In genomic region chr10:67998116-67998635, GRCm38 (mm10) we compare ENCODE assay signal across 9 mouse cellular contexts. TPM values are rescaled to one million over a fixed set of nuclear protein-coding genes. Genes with fewer than 3 reads are reported as not detected.
DNase-seq lines count a peak whose midpoint lies in the region; ATAC-seq and TF ChIP-seq lines count a peak whose summit lies in the region.
"Had no signal": no experiment of that assay in that cellular context is flagged by ENCODE, and none has a peak within 500 bp of the region (broad histone marks: within the 10 kb centered on the region; RNA-seq: fewer than 3 reads in every experiment).

No protein-coding gene starts in this region.

- H3K27me3 ChIP-seq in embryonic facial prominence, embryonic 10.5 days (replicated peaks; ENCODE audit: low read depth, poor library complexity, severe bottlenecking): no peaks in the 10 kb centered on the region
- no peaks in the 10 kb centered on the region for H3K27me3 ChIP-seq in heart, embryonic 16.5 days (ENCODE audit: control insufficient read depth, insufficient read depth, low read length)
- H3K27me3 ChIP-seq in megakaryocyte, embryonic 14.5 days (replicated peaks): no peaks in the 10 kb centered on the region
- H3K27me3 ChIP-seq in small intestine, adult 2 months (ENCODE audit: control insufficient read depth, insufficient read depth, low read length): no peaks in the 10 kb centered on the region
- H3K27me3 ChIP-seq: limb, embryonic 12.5 days had no signal

- TF ChIP-seq POLR2A in small intestine, adult 2 months (IDR thresholded peaks at IDR 0.05; ENCODE audit: low read depth, low read length): no peak

- no peak overlapping the region for H3K9ac ChIP-seq in heart, embryonic 16.5 days (ENCODE audit: low read length)
- H3K9ac ChIP-seq: limb, embryonic 12.5 days had no signal

- peak overlapping the region; percentile 30; the same call in 1 of the 2 replicates for H3K4me2 ChIP-seq in heart, embryonic 16.5 days (ENCODE audit: low read depth, low read length)
- H3K4me2 ChIP-seq: limb, embryonic 12.5 days had no signal

- no peaks in the 10 kb centered on the region; the same call in 1 of the 2 replicates for H3K4me1 ChIP-seq in embryonic facial prominence, embryonic 10.5 days
- no peaks in the 10 kb centered on the region for H3K4me1 ChIP-seq in heart, embryonic 16.5 days (ENCODE audit: control insufficient read depth, insufficient read depth, low read length)
- H3K4me1 ChIP-seq in megakaryocyte, embryonic 14.5 days: peaks cover 13% of the 10 kb centered on the region
- H3K4me1 ChIP-seq in small intestine, adult 2 months (ENCODE audit: control insufficient read depth, insufficient read depth, insufficient read length, low read length): no peaks in the 10 kb centered on the region

- TF ChIP-seq CTCF in small intestine, adult 2 months (IDR thresholded peaks at IDR 0.05; ENCODE audit: extremely low read depth, insufficient read length, insufficient replicate concordance, low read depth, low read length): peak; percentile 61; the same call in 1 of the 2 replicates

- peaks cover 14% of the 10 kb centered on the region; the same call in 1 of the 2 replicates for H3K36me3 ChIP-seq in embryonic facial prominence, embryonic 10.5 days (replicated peaks)
- H3K36me3 ChIP-seq in heart, embryonic 16.5 days (ENCODE audit: control insufficient read depth, insufficient read depth): peaks cover 5% of the 10 kb centered on the region; the same call in 1 of the 2 replicates
- H3K36me3 ChIP-seq in megakaryocyte, embryonic 14.5 days (replicated peaks; ENCODE audit: low read length): no peaks in the 10 kb centered on the region
- H3K36me3 ChIP-seq in small intestine, adult 2 months (ENCODE audit: control insufficient read depth, insufficient read depth, low read length): no peaks in the 10 kb centered on the region
- H3K36me3 ChIP-seq: limb, embryonic 12.5 days had no signal

- H3K9me3 ChIP-seq in embryonic facial prominence, embryonic 10.5 days: no peaks in the 10 kb centered on the region
- no peaks in the 10 kb centered on the region for H3K9me3 ChIP-seq in heart, embryonic 16.5 days (replicated peaks; ENCODE audit: control insufficient read depth, low read length)
- no peaks in the 10 kb centered on the region for H3K9me3 ChIP-seq in megakaryocyte, embryonic 14.5 days
- H3K9me3 ChIP-seq: limb, embryonic 12.5 days had no signal

- H3K27ac ChIP-seq in embryonic facial prominence, embryonic 10.5 days (replicated peaks): peak overlapping the region; percentile 16; the same call in 1 of the 2 replicates
- H3K27ac ChIP-seq in heart, embryonic 16.5 days (ENCODE audit: low read length): no peak overlapping the region
- no peak overlapping the region for H3K27ac ChIP-seq in small intestine, adult 2 months (ENCODE audit: insufficient read depth, low read depth, low read length)
- H3K27ac ChIP-seq: limb, embryonic 12.5 days had no signal

- ATAC-seq in heart, embryonic 16.5 days (replicated peaks; ENCODE audit: extremely low read depth, insufficient read depth, low FRiP score): peak; percentile 49; the same call in 1 of the 2 replicates

- peak; percentile 21 to 33 for DNase-seq in cerebellum, adult 18-20 months
- no peak for DNase-seq in cerebellum, adult 11-12 months
- DNase-seq in R1 (ENCODE audit: low read depth, low spot score): peak; percentile 94
- peak; percentile 84 for DNase-seq in embryonic facial prominence, embryonic 10.5 days (ENCODE audit: low spot score)
- peak; percentile 52 to 61 for DNase-seq in left cerebral cortex, adult 18-20 months (ENCODE audit: low spot score in 2 of 2)

- 0 out of 2 replicates have a peak overlapping the region, but pooled peaks have one; percentile 23 for H3K4me3 ChIP-seq in embryonic facial prominence, embryonic 10.5 days
- H3K4me3 ChIP-seq in heart, embryonic 16.5 days (ENCODE audit: low read length): no peak overlapping the region
- H3K4me3 ChIP-seq in megakaryocyte, embryonic 14.5 days (replicated peaks): peak overlapping the region; percentile 15
- no peak overlapping the region for H3K4me3 ChIP-seq in small intestine, adult 2 months (ENCODE audit: low read depth, low read length)
- H3K4me3 ChIP-seq: limb, embryonic 12.5 days had no signal

- WGBS in embryonic facial prominence, embryonic 10.5 days: 35% methylated on average over 13 of the region's 13 CpGs
- 35% methylated on average over 13 of the region's 13 CpGs for WGBS in heart, embryonic 16.5 days
- 51% methylated on average over 13 of the region's 13 CpGs for WGBS in small intestine, adult 2 months

RNA-seq across cellular contexts. Expression of gene Rtkn2, which starts 18.8 kb away (rescaled TPM):
- 11.7 and 12.8 TPM in 2 replicates for polyA plus RNA-seq in embryonic facial prominence, embryonic 10.5 days (2016; fragmentation: Nextera tagmentation; extraction: Ambion mirVana)
- 7.2 and 8.0 TPM in 2 replicates for polyA plus RNA-seq in heart, embryonic 16.5 days (2015; fragmentation: Nextera tagmentation; extraction: Ambion mirVana)
- total RNA-seq in left cerebral cortex, adult 18-20 months (2021): 1 to 10 TPM; 4.1 to 4.8 TPM
- not detected in 2 replicates for polyA plus RNA-seq in megakaryocyte, embryonic 14.5 days (2012; ENCODE audit: insufficient read depth, low replicate concordance)
- polyA plus RNA-seq in small intestine, adult 2 months (2012; rRNA removed): 0.06 TPM in 1 of 2 replicates, not detected in the other

Comparison
In these comparisons a context has a peak if more than half of its experiments do, and no peak if none do; other contexts are left out.
1. H3K4me3 ChIP-seq: peak in embryonic facial prominence, embryonic 10.5 days (single experiment) and megakaryocyte, embryonic 14.5 days (single experiment); none in heart, embryonic 16.5 days (single experiment) and small intestine, adult 2 months (single experiment).